Mouse (Mus musculus) myocyte (in vitro differentiated cells): Measurements from ENCODE around the gene Plcg2. TPM values are rescaled to one million over a fixed set of nuclear protein-coding genes. Genes with fewer than 3 reads are reported as not detected.

ENCODE experiments used
- H3K27me3 ChIP-seq: one replicate; pipeline ENCODE4 v1.6.1; 2011; ENCODE audit not compliant: control insufficient read depth, insufficient read depth, insufficient read length
- H3K36me3 ChIP-seq: one replicate; pipeline ENCODE4 v1.6.1; 2011; ENCODE audit not compliant: control insufficient read depth, insufficient read depth
- H3K4me2 ChIP-seq: one replicate; pipeline ENCODE4 v1.6.1; 2011; ENCODE audit warnings: low read depth, control low read depth
- H3K4me3 ChIP-seq: one replicate; pipeline ENCODE4 v1.5.1; 2011; ENCODE audit warnings: mild to moderate bottlenecking, control low read depth, moderate library complexity
- H3K79me2 ChIP-seq: one replicate; pipeline ENCODE4 v1.6.1; 2011; ENCODE audit not compliant: control insufficient read depth, insufficient read depth
- H3ac ChIP-seq: one replicate; pipeline ENCODE4 v1.6.1; 2011; ENCODE audit not compliant: control insufficient read depth, insufficient read length
- CEBPB ChIP-seq: IDR thresholded peaks from 2 replicates; pipeline ENCODE4 v1.6.1; 2011; ENCODE audit warnings: mild to moderate bottlenecking, moderate library complexity; ENCODE audit not compliant: poor library complexity, insufficient read depth, severe bottlenecking
- E2F4 ChIP-seq: IDR thresholded peaks from one replicate; pipeline ENCODE4 v1.6.1; 2011; ENCODE audit warnings: mild to moderate bottlenecking, control low read depth, moderate library complexity; ENCODE audit not compliant: insufficient read depth
- MAX ChIP-seq: IDR thresholded peaks from one replicate; pipeline ENCODE4 v1.6.1; 2011; ENCODE audit warnings: low read depth, mild to moderate bottlenecking, control low read depth
- MYOD1 ChIP-seq, 3 experiments: IDR thresholded peaks; one replicate each; pipeline ENCODE4 v1.6.1; 2011; ENCODE audit warnings: control low read depth in 2 of 3, low read depth in 2 of 3, mild to moderate bottlenecking in 2 of 3, moderate library complexity in 1 of 3; ENCODE audit not compliant: insufficient read length in 2 of 3, control insufficient read depth in 1 of 3
- MYOG ChIP-seq, 3 experiments: IDR thresholded peaks; one replicate each; pipeline ENCODE4 v1.6.1; 2011; ENCODE audit warnings: control low read depth in 2 of 3, low read depth in 2 of 3, mild to moderate bottlenecking in 2 of 3; ENCODE audit not compliant: insufficient read length in 2 of 3, control insufficient read depth in 1 of 3, insufficient read depth in 1 of 3
- POLR2A ChIP-seq: IDR thresholded peaks from one replicate; pipeline ENCODE4 v1.6.1; 2011; ENCODE audit warnings: low read depth, mild to moderate bottlenecking, control low read depth, moderate library complexity; ENCODE audit not compliant: insufficient read length
- POLR2AphosphoS2 ChIP-seq: IDR thresholded peaks from one replicate; pipeline ENCODE4 v1.6.1; 2011; ENCODE audit warnings: low read depth, control low read depth; ENCODE audit not compliant: insufficient read length
- REST ChIP-seq: IDR thresholded peaks from one replicate; pipeline ENCODE4 v1.6.1; 2011; ENCODE audit warnings: mild to moderate bottlenecking, control low read depth, moderate library complexity; ENCODE audit not compliant: insufficient read depth, insufficient read length
- SRF ChIP-seq: IDR thresholded peaks from one replicate; pipeline ENCODE4 v1.6.1; 2011; ENCODE audit warnings: low read depth; ENCODE audit not compliant: control insufficient read depth, insufficient read length
- TCF12 ChIP-seq: IDR thresholded peaks from one replicate; pipeline ENCODE4 v1.6.1; 2011; ENCODE audit warnings: mild to moderate bottlenecking, control low read depth; ENCODE audit not compliant: poor library complexity, insufficient read depth, severe bottlenecking
- TCF3 ChIP-seq: IDR thresholded peaks from one replicate; pipeline ENCODE4 v1.6.1; 2011; ENCODE audit warnings: low read depth, control low read depth; ENCODE audit not compliant: insufficient read length
- USF1 ChIP-seq: IDR thresholded peaks from one replicate; pipeline ENCODE4 v1.6.1; 2011; ENCODE audit warnings: low read depth, mild to moderate bottlenecking, control low read depth, moderate library complexity
- polyA plus RNA-seq: library from polyadenylated mRNA; unstranded; fragments of >200 nt; fragmentation: generic; extraction: Trizol; gene quantifications from one replicate; pipeline ENCODE4 v1.2.1, GENCODE M21; 2012; ENCODE audit warnings: missing spikeins

Gene Plcg2
- polyA plus RNA-seq, 1 experiment = 0.29 TPM

- H3ac ChIP-seq = no peak overlapping the region
Measured at GRCm38 (mm10) chr8:117481830-117482229, 16.3 kb upstream of the Plcg2 start.

GRCm38 (mm10) chr8:117484731-117485130 is 13.4 kb upstream of the Plcg2 start:
- Histone ChIP-seq H3K36me3 (no peaks in the 10 kb centered on the region), H3ac (no peak overlapping the region), H3K79me2 (no peaks in the 10 kb centered on the region), H3K4me3 (no peak overlapping the region), H3K27me3 (no peaks in the 10 kb centered on the region), H3K4me2 (no peak overlapping the region)
- TF ChIP-seq MAX (no peak), TCF12 (no peak), USF1 (no peak)

More at GRCm38 (mm10) chr8:117481830-117482229, 16.3 kb upstream of the Plcg2 start:
- H3K36me3 ChIP-seq = no peaks in the 10 kb centered on the region
- TF ChIP-seq POLR2AphosphoS2 = no peak
- no peak for TF ChIP-seq MYOD1 (IDR thresholded peaks at IDR 0.05; ENCODE audit: control insufficient read depth in 1 of 3, insufficient read length in 2 of 3, low read depth in 2 of 3)
- no peak for TF ChIP-seq SRF
- TF ChIP-seq MYOG (IDR thresholded peaks at IDR 0.05; ENCODE audit: control insufficient read depth in 1 of 3, insufficient read depth in 1 of 3, insufficient read length in 2 of 3, low read depth in 2 of 3) = no peak
- TF ChIP-seq CEBPB = no peak
- no peak for TF ChIP-seq TCF3
- no peak for TF ChIP-seq E2F4
- no peaks in the 10 kb centered on the region for H3K79me2 ChIP-seq
- no peaks in the 10 kb centered on the region for H3K27me3 ChIP-seq
- no peak overlapping the region for H3K4me2 ChIP-seq
- H3K4me3 ChIP-seq = no peak overlapping the region

DNA sequence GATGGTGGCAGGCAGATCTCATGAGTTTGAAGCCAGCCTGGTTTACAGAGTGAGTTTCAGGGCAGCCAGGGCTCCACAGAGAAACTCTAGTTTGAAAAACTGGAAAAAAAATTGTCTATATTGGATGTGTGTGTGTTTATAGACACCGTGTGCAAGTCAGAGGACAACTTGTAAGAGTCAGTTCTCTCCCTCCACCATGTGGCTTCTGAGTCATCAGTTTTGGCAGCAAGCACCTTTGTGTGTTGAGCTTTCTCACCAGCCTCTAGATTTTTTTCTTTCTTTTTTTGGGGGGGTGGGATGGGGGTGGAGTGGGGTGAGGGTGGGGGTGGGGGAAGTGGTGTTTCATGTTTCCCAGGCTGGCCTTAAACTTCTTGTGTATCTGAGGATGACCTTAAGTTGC is 12.8 kb upstream of the Plcg2 start:
- Histone ChIP-seq H3K79me2 (no peaks in the 10 kb centered on the region), H3K4me3 (no peak overlapping the region), H3K36me3 (no peaks in the 10 kb centered on the region), H3ac (no peak overlapping the region), H3K27me3 (no peaks in the 10 kb centered on the region), H3K4me2 (no peak overlapping the region)
- no peak for TF ChIP-seq MYOD1 (IDR thresholded peaks at IDR 0.05; ENCODE audit: control insufficient read depth in 1 of 3, insufficient read length in 2 of 3, low read depth in 2 of 3)
- no peak for TF ChIP-seq POLR2AphosphoS2
- TF ChIP-seq USF1 = peak; percentile 14
- TF ChIP-seq E2F4 = no peak
- no peak for TF ChIP-seq POLR2A
- no peak for TF ChIP-seq SRF
- no peak for TF ChIP-seq TCF12

- Histone ChIP-seq H3ac (no peak overlapping the region), H3K4me2 (no peak overlapping the region), H3K27me3 (peaks cover 5% of the 10 kb centered on the region), H3K79me2 (no peaks in the 10 kb centered on the region), H3K36me3 (no peaks in the 10 kb centered on the region), H3K4me3 (no peak overlapping the region)
- TF ChIP-seq POLR2AphosphoS2 (no peak), SRF (no peak), CEBPB (no peak), USF1 (no peak), E2F4 (no peak), MYOG (IDR thresholded peaks at IDR 0.05; ENCODE audit: control insufficient read depth in 1 of 3, insufficient read depth in 1 of 3, insufficient read length in 2 of 3, low read depth in 2 of 3) (no peak)
Measured at GRCm38 (mm10) chr8:117488246-117489005, 9.7 kb upstream of the Plcg2 start.

- Histone ChIP-seq H3K27me3 (peaks cover 20% of the 10 kb centered on the region), H3K4me3 (no peak overlapping the region), H3ac (no peak overlapping the region), H3K79me2 (no peaks in the 10 kb centered on the region), H3K4me2 (peak overlapping the region; percentile 2), H3K36me3 (no peaks in the 10 kb centered on the region)
- TF ChIP-seq MYOD1 (IDR thresholded peaks at IDR 0.05; ENCODE audit: control insufficient read depth in 1 of 3, insufficient read length in 2 of 3, low read depth in 2 of 3) = peak in 2 of 3 experiments; percentile 11 to 48
- TF ChIP-seq TCF12 = no peak
Measured at GRCm38 (mm10) chr8:117493543-117493942, 4.5 kb upstream of the Plcg2 start.

GRCm38 (mm10) chr8:117494874-117495273 is 3.2 kb upstream of the Plcg2 start:
- Histone ChIP-seq H3K4me2 (no peak overlapping the region), H3K79me2 (no peaks in the 10 kb centered on the region), H3K36me3 (no peaks in the 10 kb centered on the region), H3ac (no peak overlapping the region), H3K27me3 (peaks cover 29% of the 10 kb centered on the region), H3K4me3 (no peak overlapping the region)
- TF ChIP-seq MYOD1 (IDR thresholded peaks at IDR 0.05; ENCODE audit: control insufficient read depth in 1 of 3, insufficient read length in 2 of 3, low read depth in 2 of 3) = no peak
- TF ChIP-seq POLR2AphosphoS2 = no peak
- TF ChIP-seq REST = no peak
- TF ChIP-seq POLR2A = no peak
- TF ChIP-seq E2F4 = no peak
- TF ChIP-seq MYOG (IDR thresholded peaks at IDR 0.05; ENCODE audit: control insufficient read depth in 1 of 3, insufficient read depth in 1 of 3, insufficient read length in 2 of 3, low read depth in 2 of 3) = no peak
- TF ChIP-seq SRF = no peak
- no peak for TF ChIP-seq MAX
- no peak for TF ChIP-seq TCF3
- no peak for TF ChIP-seq TCF12
- TF ChIP-seq CEBPB = no peak
- no peak for TF ChIP-seq USF1
